Comparison of ENCODE assay signal across 11 mouse cellular contexts in the genomic region with DNA sequence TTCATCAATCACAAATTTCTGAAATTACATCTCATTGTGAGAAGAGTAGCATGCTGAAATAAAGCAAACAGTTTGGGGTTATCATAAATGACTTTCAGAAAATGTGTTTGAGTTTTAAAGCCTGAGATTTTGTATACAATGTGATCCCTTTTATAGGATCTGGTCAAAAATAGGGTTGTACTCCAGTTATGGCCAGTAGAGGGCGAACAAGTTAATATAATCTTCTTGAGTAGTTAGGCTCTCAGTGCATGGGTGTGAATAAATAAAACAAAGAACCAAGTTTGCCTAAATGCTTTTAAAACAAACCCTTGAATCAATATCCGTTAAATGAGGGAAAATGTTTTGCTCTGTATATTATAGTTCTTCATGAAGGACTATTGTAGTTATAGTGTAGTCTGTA. TPM values are rescaled to one million over a fixed set of nuclear protein-coding genes. Genes with fewer than 3 reads are reported as not detected.
A peak's percentile ranks its signal among the peaks of the same experiment; 100 is the strongest.
DNase-seq lines count a peak whose midpoint lies in the region; ATAC-seq and TF ChIP-seq lines count a peak whose summit lies in the region.
"Had no signal": no experiment of that assay in that cellular context is flagged by ENCODE, and none has a peak within 500 bp of the region (broad histone marks: within the 10 kb centered on the region; RNA-seq: fewer than 3 reads in every experiment).

No protein-coding gene starts in this region.

- TF ChIP-seq CTCF in heart, postnatal 0 days (IDR thresholded peaks at IDR 0.05; ENCODE audit: low read depth): peak; percentile 53

- no peaks in the 10 kb centered on the region for H3K36me3 ChIP-seq in heart, postnatal 0 days (replicated peaks; ENCODE audit: control insufficient read depth, insufficient read depth, low read length)
- H3K36me3 ChIP-seq in heart, embryonic 10.5 days: no peaks in the 10 kb centered on the region

- H3K4me1 ChIP-seq in heart, postnatal 0 days (ENCODE audit: control insufficient read depth, insufficient read depth): no peaks in the 10 kb centered on the region
- no peaks in the 10 kb centered on the region for H3K4me1 ChIP-seq in heart, embryonic 10.5 days

- no peaks in the 10 kb centered on the region for H3K9me3 ChIP-seq in heart, postnatal 0 days (replicated peaks; ENCODE audit: control insufficient read depth, low read length)
- no peaks in the 10 kb centered on the region for H3K9me3 ChIP-seq in heart, embryonic 10.5 days

- H3K4me3 ChIP-seq in heart, postnatal 0 days (ENCODE audit: low read depth, low read length): no peak overlapping the region
- no peak overlapping the region for H3K4me3 ChIP-seq in heart, embryonic 10.5 days

- no peak for TF ChIP-seq EP300 in heart, postnatal 0 days (IDR thresholded peaks at IDR 0.05; ENCODE audit: low read depth)

- no peak for ATAC-seq in heart, postnatal 0 days (ENCODE audit: insufficient read depth, low read depth)
- ATAC-seq in megakaryocyte-erythroid progenitor cell, adult 5-6 weeks (replicated peaks; ENCODE audit: low FRiP score, low TSS enrichment, poor library complexity, severe bottlenecking): no peak

- DNase-seq in heart, postnatal 0 days (ENCODE audit: low spot score): peak; percentile 16
- no peak for DNase-seq in heart, embryonic 10.5 days (ENCODE audit: low spot score)
- DNase-seq in A20 (ENCODE audit: low read depth, low spot score) (peak; percentile 1), WW6 (ENCODE audit: low read depth, low spot score) (peak; percentile 1)
- DNase-seq in kidney, postnatal 10 days: peak; percentile 23
- DNase-seq in telencephalon, adult 2 months (ENCODE audit: low read depth, low spot score): peak; percentile 38
- DNase-seq in spleen, postnatal 10 days (ENCODE audit: low spot score in 2 of 2): no peak

- H3K27ac ChIP-seq in heart, postnatal 0 days (ENCODE audit: low read depth): no peak overlapping the region
- no peak overlapping the region for H3K27ac ChIP-seq in heart, embryonic 10.5 days
- H3K27ac ChIP-seq: macrophage had no signal

- H3K9ac ChIP-seq in heart, postnatal 0 days (replicated peaks; ENCODE audit: low read depth, low read length): no peak overlapping the region

- WGBS in heart, postnatal 0 days: 5% methylated on average over 2 of the region's 2 CpGs
- 13% methylated on average over 2 of the region's 2 CpGs for WGBS in heart, embryonic 10.5 days

- H3K27me3 ChIP-seq in heart, postnatal 0 days (ENCODE audit: control insufficient read depth, insufficient read depth, low read length): no peaks in the 10 kb centered on the region
- H3K27me3 ChIP-seq in heart, embryonic 10.5 days (ENCODE audit: insufficient read depth, poor library complexity, severe bottlenecking): no peaks in the 10 kb centered on the region

- no peak overlapping the region for H3K4me2 ChIP-seq in heart, postnatal 0 days (ENCODE audit: low read depth, low read length)

RNA-seq across cellular contexts. Expression of a gene that starts 46.7 kb away (rescaled TPM):
- total RNA-seq in heart, postnatal 0 days (2014; rRNA removed; ENCODE audit: low replicate concordance): not detected in 2 replicates
- polyA plus RNA-seq in heart, postnatal 0 days (2015; fragmentation: Nextera tagmentation; extraction: Ambion mirVana): not detected in 2 replicates
- 0.09 TPM in 1 of 2 replicates, not detected in the other for polyA plus RNA-seq in heart, embryonic 10.5 days (2016; fragmentation: Nextera tagmentation; extraction: Ambion mirVana)
- total RNA-seq in megakaryocyte-erythroid progenitor cell, adult 5-6 weeks (2014; fragmentation: Nextera tagmentation): not detected in 2 replicates
- total RNA-seq in megakaryocyte-erythroid progenitor cell, adult 5-6 weeks (2017): not detected in 2 replicates
- total RNA-seq: hematopoietic stem cell, adult 5-6 weeks had no signal
- polyA plus RNA-seq: macrophage; testis, adult 2 months had no signal

Comparison
In these comparisons a context has a peak if more than half of its experiments do, and no peak if none do; other contexts are left out.
1. DNase-seq: peak in heart, postnatal 0 days (single experiment), A20 (single experiment), WW6 (single experiment), kidney, postnatal 10 days (single experiment) and telencephalon, adult 2 months (single experiment); none in heart, embryonic 10.5 days (single experiment) and spleen, postnatal 10 days (0 of 2).